Mouse (Mus musculus): Measurements from ENCODE around the gene Psma4. TPM values are rescaled to one million over a fixed set of nuclear protein-coding genes. Genes with fewer than 3 reads are reported as not detected.

Gene Psma4
- polyA plus RNA-seq, 1 experiment from 2014 or later: 251 TPM

Other genes starting within 250 kb of the Psma4 start
- gene Wdr61, start 216.3 kb upstream of the Psma4 start, polyA plus RNA-seq (2015; fragmentation: Nextera tagmentation; extraction: Ambion mirVana): 90.0 and 91.9 TPM in 2 replicates
- gene Crabp1, start 186.0 kb upstream of the Psma4 start, polyA plus RNA-seq (2015; fragmentation: Nextera tagmentation; extraction: Ambion mirVana): 19.3 TPM in 2 replicates
- gene Ireb2, start 87.0 kb upstream of the Psma4 start, polyA plus RNA-seq (2015; fragmentation: Nextera tagmentation; extraction: Ambion mirVana): 38.9 and 46.3 TPM in 2 replicates
- 1.8 and 2.2 TPM in 2 replicates for gene Hykk, start 33.5 kb upstream of the Psma4 start, polyA plus RNA-seq (2015; fragmentation: Nextera tagmentation; extraction: Ambion mirVana)
- gene AY074887, start 208 bp downstream of the Psma4 start, polyA plus RNA-seq (2015; fragmentation: Nextera tagmentation; extraction: Ambion mirVana): 0.67 and 1.2 TPM in 2 replicates
- 1.9 and 2.7 TPM in 2 replicates for gene Chrna5, start 30.1 kb downstream of the Psma4 start, polyA plus RNA-seq (2015; fragmentation: Nextera tagmentation; extraction: Ambion mirVana)
- 18.3 and 20.9 TPM in 2 replicates for gene Chrna3, start 75.8 kb downstream of the Psma4 start, polyA plus RNA-seq (2015; fragmentation: Nextera tagmentation; extraction: Ambion mirVana)
- 2.4 and 2.6 TPM in 2 replicates for gene Chrnb4, start 98.0 kb downstream of the Psma4 start, polyA plus RNA-seq (2015; fragmentation: Nextera tagmentation; extraction: Ambion mirVana)
- 38.1 and 38.7 TPM in 2 replicates for gene Ube2q2, start 198.1 kb downstream of the Psma4 start, polyA plus RNA-seq (2015; fragmentation: Nextera tagmentation; extraction: Ambion mirVana)

All from midbrain, embryonic 16.5 days (tissue).